Mouse (Mus musculus) spleen, adult 12 weeks (tissue): Measurements from ENCODE around the gene Bmp2k.
A peak's percentile ranks its signal among the peaks of the same experiment; 100 is the strongest.

ENCODE experiments used
- DNase-seq: peaks from one replicate; pipeline ENCODE4 v3.0.0; 2022; ENCODE audit warnings: low spot score

The Bmp2k gene

GRCm38 (mm10) chr5:97108333-97108732 lies 110.8 kb downstream of the Bmp2k start:
- no peak for DNase-seq

DNA sequence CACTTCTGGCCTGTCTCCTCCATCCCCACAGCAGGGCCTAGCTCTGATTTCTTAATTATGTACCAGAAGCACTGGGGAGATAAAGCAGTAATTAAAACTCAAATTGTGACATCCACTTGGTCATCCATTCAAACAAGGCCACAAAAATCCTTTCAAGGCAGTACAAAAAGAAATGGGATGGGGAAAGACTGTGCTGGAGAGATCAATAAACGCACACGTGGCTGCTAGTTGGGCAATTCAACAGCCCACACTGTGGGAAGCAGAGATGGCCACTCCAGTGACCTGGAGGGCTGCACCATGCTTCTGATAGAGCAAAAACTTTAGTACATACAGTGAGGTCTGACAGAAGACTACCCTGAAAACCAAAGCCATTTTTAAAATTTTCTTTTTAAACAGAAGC lies 112.6 kb downstream of the Bmp2k start:
- no peak for DNase-seq

GRCm38 (mm10) chr5:97110697-97111096 lies 113.2 kb downstream of the Bmp2k start:
- no peak for DNase-seq

GRCm38 (mm10) chr5:97111207-97111910 lies 113.9 kb downstream of the Bmp2k start, which contains the start of gene Paqr3:
Gene Paqr3 (minus strand): TSS chr5:97111596.
- peak; percentile 87 for DNase-seq

DNA sequence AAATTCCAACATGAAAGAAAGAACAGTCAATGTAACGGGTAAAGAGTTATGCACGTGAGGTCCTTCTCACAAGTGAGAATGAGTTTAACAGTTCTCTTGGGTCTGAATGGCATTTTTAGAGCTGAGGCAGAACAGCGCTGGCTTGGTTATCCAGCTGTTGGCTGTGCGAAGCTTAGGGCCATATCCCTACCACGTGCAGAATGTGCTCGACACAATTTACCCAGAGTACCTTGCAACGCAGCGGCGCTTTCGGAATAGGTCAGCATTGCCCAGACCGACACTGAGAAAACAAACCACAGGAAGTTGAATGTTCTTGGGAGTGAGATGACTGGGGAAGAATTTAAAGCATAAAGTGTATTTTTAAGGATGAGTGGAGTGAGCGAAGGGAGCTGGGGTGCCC lies 127.5 kb downstream of the Bmp2k start:
- no peak for DNase-seq

DNA sequence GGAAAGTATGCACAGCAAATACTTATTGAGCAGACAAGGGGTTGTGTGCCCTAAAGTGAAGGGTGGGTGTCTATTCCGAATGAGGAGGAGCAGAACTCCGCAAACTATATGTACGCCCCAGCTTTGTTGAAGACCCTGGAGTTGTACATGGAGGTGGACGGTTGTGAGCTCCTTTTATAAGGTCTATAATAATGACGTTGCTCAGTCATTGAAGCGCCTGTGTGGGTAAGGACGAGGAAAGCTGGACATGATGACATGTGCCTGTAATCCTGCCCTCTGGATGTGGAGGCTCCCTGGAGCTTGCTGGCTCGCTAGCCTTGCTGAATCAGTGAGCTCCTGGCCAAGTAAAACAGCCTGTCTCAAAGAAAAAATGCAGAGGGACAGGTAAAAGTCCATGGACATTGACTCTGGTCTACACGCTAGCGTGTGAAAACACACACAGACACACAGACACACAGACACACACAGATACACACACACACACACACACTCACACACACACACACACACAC lies 128.0 kb downstream of the Bmp2k start:
- no peak for DNase-seq

DNA sequence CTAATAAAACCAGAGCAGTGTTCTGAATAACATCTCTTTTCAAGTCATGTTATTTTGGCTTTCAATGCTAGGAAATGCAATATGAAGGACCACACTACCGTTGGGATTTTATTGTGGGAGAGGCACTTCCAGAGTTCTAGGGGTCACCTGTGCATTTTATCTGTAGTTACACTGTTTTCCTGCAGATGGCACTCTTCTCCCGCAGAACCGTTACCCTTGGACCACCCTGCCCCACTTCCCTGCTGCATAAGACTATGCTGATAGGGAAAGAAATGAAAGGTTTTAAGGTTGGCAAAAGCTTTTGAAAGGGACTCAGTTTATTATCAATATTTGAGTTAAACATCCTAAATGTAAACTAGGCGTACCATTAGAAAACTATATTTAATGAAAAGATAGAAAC lies 128.5 kb downstream of the Bmp2k start:
- no peak for DNase-seq

- no peak for DNase-seq
Observed at GRCm38 (mm10) chr5:97127284-97127683, 129.8 kb downstream of the Bmp2k start.

GRCm38 (mm10) chr5:97128242-97129226 lies 131.0 kb downstream of the Bmp2k start:
- DNase-seq = no peak

DNA sequence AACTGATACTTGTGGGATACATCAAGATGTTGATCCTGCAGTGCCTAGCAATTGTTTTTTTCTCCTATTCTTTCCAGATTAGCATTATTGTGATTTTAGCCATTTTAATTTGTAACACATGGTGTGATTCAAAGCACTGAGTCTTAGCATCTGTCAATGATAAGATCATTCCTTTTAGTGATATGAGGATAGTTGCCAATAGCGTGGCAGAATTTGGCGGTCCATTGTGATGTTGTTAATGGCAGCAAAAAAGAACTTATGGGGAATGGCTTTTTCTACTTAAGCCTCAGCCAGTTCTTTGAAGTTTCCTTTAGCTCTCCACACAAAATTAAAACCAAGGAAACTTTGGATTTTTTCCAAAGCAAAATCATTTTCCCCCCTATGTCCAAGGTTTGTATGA lies 132.1 kb downstream of the Bmp2k start:
- DNase-seq = no peak

DNA sequence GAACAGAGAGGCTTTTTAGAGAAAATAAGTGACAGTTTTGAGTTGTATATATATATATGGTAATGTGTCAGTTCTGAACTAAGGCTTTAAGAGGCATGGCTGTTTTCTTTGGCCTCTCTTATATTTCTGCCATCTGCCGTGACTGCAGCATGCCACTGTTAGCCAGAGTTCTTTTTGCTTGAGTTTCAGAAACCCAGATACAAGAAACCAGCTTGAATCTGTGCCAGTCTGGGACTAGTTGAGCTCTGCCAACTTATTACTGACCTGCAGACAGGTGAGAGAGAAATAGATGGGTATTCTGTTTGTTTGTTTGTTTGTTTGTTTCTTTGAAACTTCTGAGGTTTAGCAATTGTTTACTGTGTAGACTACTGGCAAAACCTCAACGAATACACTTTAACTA lies 137.8 kb downstream of the Bmp2k start:
- no peak for DNase-seq
